Mouse (Mus musculus): ENCODE measurements at regions not wholly inside any gene's neighbourhood (a gene's known extent, or its start where the extent isn't known, plus 50 kb on each side); places are given as distances from the start of the nearest gene placed in this dataset.

- H3K4me3 ChIP-seq: no peak overlapping the region
- no peak overlapping the region for H3K9ac ChIP-seq
- H3K27ac ChIP-seq: no peak overlapping the region
- no peaks in the 10 kb centered on the region for H3K27me3 ChIP-seq
- H3K36me3 ChIP-seq: no peaks in the 10 kb centered on the region
- H3K4me2 ChIP-seq (replicated peaks): no peak overlapping the region
- no peaks in the 10 kb centered on the region for H3K9me3 ChIP-seq (replicated peaks)
- WGBS: 87% methylated on average over 2 of the region's 2 CpGs
- no peak for ATAC-seq (ENCODE audit: low FRiP score)
- H3K4me1 ChIP-seq: no peaks in the 10 kb centered on the region
These were observed 1066.6 kb downstream of the Efnb2 start for GRCm38 (mm10) chr8:7594436-7594835.

DNA sequence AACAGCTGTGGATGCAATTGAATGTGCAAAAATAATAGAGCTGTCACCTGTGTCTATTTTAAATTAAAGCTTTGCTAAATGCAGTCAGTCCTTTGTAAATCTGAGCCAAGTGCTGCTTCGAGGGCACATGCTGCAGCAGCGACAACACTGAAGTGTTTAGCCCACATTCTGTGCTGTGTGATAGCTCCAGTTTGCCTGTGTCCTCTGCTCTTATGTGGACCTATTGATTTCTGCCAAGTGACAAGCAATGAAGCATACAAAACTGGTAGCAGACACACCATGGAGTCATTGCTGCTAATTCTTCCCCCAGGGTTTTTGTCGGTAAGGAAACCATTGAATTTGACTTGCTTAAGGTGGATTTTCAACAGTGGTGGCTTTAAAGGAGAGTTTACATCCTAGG lies 1085.4 kb downstream of the Efnb2 start:
- Histone ChIP-seq H3K27me3 (no peaks in the 10 kb centered on the region), H3K4me3 (no peak overlapping the region), H3K27ac (no peak overlapping the region), H3K4me1 (no peaks in the 10 kb centered on the region), H3K36me3 (no peaks in the 10 kb centered on the region), H3K9ac (no peak overlapping the region), H3K9me3 (replicated peaks) (no peaks in the 10 kb centered on the region), H3K4me2 (replicated peaks) (no peak overlapping the region)
- no peak for ATAC-seq (ENCODE audit: low FRiP score)
- WGBS: 25% methylated on average over 3 of the region's 3 CpGs

DNA sequence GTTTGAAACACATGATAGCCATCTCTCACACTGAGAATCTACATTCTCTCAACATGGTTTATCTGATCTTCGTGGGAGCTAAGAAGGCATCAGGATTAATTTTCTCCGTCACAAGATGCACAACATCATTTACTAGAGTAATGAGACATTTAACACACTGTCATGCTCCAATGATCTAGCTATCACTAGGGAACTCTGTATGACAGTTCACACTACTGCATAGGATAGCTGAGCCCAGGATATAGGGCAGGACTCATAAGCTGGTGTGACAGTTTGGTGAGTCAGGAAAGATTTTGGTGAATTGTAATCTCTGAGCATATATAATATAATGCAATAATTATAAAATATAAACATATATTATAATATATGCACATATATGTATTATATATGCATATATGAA lies 1100.4 kb downstream of the Efnb2 start:
- no peak overlapping the region for H3K9ac ChIP-seq
- no peak overlapping the region for H3K27ac ChIP-seq
- no peak overlapping the region for H3K4me2 ChIP-seq (replicated peaks)
- no peaks in the 10 kb centered on the region for H3K27me3 ChIP-seq
- H3K36me3 ChIP-seq: no peaks in the 10 kb centered on the region
- peak; percentile 82 for ATAC-seq (ENCODE audit: low FRiP score)
- H3K9me3 ChIP-seq (replicated peaks): no peaks in the 10 kb centered on the region
- WGBS: 57% methylated on average over 2 of the region's 2 CpGs
- H3K4me3 ChIP-seq: no peak overlapping the region
- H3K4me1 ChIP-seq: no peaks in the 10 kb centered on the region

DNA sequence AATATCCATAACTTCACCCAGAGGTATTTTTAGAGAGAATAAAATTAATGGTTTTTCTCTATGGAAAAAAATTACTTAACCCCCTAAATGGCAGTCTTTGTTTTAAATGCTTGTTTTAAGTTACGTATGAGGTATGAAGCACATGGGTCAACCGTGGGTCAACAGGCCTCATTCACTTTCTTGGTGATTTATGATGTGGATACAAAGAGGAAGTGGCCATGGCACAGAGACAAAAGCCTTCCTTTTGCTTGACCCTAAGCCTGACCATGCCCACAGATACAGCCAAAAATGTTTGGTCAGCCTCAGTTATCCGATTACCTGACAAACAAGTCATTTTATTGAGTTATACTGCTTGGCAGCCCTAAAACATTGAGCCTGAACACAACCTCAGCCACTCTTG lies 1106.3 kb downstream of the Efnb2 start:
- H3K4me3 ChIP-seq: no peak overlapping the region
- 45% methylated on average over 3 of the region's 3 CpGs for WGBS
- ATAC-seq (ENCODE audit: low FRiP score): no peak
- H3K4me1 ChIP-seq: no peaks in the 10 kb centered on the region
- no peak overlapping the region for H3K4me2 ChIP-seq (replicated peaks)
- H3K36me3 ChIP-seq: no peaks in the 10 kb centered on the region
- no peak overlapping the region for H3K27ac ChIP-seq
- H3K9ac ChIP-seq: no peak overlapping the region
- H3K9me3 ChIP-seq (replicated peaks): no peaks in the 10 kb centered on the region
- no peaks in the 10 kb centered on the region for H3K27me3 ChIP-seq

Data from hindbrain, embryonic 12.5 days (tissue).